Mouse (Mus musculus) retina, postnatal 1 day (tissue): ENCODE results near the gene Krt8.

Experiments
- DNase-seq: peaks from one replicate; pipeline ENCODE4 v3.0.0-alpha.2; 2012

Krt8 gene

DNA sequence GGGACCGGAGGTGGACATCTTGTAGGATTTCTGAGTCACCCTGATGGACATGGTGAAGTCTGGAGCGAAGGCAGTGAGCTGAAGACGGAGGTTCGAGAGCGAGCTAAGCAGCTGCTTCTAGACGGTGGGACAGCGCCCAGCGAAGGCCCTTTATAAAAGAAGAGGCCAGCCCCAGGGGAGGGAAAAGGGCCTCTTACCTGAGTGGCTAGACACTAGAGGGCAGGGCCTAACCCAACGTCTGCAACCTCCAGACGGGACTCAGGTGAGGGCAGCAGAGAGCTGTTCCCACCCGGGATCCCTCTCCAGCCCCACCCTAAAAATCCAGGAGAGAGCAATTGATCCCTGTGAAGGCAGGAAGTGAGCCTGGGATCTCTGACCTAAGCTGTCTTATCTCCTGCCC, at the start of gene Krt8:
TSS of gene Krt8 (minus strand) at position 294 of the 400 bp plus-strand sequence.
- no peak for DNase-seq

DNA sequence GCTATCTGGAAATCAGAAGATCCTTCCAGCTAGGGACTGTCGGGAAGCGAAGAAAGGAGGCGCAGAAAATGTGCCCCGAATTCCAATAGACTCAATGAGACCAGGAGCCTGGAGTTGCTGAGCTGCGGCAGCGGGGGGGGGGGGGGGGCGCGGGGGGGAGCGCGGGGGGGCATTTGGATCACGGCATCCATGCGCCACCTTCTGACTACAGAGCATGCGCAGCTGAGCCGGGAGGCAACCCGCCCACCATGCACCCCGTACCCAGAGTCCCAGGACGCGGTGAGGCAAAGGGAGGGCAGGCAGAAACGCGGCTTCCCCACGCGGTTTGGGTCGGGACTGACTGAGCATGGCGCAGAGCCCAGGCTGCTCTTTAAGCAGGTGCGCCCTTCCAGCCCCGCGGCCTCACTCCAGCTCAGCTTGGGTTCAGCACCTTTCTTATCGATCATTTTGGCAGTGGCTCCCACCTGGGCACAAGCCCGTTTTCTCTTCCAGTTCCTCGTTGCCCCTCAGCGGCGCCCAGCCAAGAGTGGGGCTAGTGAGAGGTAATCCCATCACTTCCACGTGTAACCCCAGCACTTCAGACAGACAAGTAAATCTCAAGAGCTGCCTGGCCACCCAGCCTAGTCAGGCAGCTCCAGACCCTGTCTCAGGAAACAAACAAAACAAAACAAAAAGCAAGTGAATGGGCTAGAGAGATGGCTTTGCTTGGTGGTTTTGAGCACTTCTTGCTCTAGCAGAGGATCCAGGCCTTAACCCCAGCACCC, 47.8 kb upstream of the Krt8 start:
- peak; percentile 78 for DNase-seq

DNA sequence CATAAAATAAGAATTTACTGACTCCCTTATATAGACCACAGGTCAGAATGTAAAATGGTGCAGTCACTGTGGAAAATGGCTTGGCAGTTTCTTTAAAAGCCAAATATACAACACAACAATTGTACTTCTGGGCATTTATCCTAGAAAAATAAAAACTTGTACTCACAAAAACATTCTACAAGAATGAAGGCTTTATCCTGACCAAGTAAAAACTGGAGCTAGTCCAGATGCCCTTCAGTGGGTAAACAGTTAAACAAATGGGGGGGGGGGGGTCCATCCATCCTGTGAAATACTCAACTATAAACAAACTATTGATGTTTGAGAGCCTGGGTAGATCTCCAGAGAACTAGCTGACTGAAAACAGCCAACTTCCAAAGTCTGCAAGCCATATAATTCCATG, 45.6 kb upstream of the Krt8 start:
- DNase-seq: no peak

DNA sequence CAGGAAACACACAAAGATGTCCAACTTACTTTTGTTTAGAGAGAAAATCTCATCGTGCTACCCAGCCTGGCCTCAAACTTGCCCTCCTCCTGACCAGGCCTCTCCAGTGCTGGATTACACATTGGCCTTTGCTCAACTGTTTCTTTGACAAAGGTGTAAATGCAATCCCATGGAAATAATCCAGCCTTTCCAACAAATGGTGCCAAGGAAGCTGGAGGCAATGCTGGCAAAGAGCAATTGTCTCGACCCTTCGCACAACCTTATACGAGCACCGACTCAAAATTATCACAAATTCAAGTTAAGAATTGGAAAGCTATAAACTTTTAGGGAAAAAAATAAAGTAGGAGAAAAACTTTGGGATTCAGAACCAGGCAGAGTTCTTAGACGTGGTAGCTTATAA, 43.7 kb upstream of the Krt8 start:
- DNase-seq: no peak

DNA sequence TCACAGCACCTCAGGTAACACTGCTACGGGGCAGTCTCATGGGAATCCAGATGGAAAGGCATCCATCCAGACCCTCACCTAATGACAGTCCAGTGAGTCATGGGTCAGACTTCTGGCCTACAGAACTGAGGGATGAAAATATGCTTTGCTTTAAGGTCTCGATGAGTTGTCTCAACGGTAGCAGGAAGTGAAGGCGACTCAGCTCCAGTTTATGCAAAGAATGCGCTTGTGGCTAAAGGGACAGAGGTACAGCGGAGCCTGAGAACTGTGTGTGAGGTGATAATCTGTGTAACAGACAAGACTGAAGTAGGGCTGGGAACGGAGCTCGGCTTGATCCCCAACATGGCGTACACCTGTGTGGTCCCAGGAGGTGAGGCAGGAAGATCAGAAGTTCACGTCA, 41.4 kb upstream of the Krt8 start:
- no peak for DNase-seq

DNA sequence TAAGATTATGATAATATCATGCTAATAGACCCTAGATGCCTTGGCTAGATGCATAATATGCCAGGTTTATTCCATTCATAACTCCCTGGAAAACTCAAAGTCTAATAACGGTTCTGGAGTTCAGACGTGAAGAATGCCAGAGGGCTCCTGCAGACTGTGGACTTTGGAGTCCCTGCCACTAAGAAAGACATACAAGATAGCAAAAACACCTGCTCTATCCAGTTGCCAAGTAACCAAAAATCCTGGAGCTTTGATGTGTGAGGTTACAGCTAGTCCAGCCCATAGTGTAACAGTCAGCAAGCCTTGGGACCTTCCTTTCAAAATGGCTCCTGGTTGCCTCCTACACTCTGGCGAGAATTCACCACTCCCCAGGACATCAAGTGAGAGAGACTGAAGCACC, 40.5 kb upstream of the Krt8 start:
- no peak for DNase-seq

DNA sequence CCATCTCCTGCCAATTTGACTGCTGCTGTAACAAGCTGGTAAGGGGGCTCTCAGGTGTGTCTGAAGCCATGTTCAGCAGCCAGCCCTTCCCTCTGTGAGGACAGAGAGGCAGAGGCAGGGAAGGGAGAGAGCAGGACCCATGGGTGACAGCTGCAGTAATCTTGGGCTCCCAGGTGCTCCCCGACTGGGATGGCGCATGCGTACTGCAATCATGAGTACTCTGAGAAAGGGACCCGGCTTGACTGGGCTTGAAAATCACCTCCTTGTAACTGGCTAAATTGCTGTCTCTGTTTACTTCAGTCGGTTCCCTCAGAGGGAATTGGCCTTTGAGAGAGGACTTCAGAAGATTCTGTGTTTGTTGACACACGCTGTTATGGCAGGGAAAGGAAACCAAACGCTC, 37.7 kb upstream of the Krt8 start:
- DNase-seq: no peak

DNA sequence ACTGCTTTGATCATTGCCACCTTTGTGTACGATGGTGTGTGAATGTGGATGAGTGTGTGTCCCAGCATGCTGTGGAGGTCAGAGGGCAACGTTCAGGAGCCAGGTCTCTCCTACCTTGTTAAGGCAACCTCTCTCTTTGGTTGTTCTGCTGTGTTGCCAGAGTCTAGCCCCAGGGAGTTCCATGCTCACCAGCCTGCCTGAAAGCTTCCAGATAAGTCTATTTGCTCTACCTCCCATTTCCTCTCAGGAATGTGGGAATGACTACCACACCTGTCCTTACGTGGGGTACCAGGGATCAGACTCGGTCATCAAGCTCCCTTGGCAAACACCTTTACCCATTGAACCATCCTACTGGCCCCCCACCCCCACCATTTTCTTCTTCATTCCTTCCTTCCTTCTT, 36.0 kb upstream of the Krt8 start:
- DNase-seq: no peak

DNA sequence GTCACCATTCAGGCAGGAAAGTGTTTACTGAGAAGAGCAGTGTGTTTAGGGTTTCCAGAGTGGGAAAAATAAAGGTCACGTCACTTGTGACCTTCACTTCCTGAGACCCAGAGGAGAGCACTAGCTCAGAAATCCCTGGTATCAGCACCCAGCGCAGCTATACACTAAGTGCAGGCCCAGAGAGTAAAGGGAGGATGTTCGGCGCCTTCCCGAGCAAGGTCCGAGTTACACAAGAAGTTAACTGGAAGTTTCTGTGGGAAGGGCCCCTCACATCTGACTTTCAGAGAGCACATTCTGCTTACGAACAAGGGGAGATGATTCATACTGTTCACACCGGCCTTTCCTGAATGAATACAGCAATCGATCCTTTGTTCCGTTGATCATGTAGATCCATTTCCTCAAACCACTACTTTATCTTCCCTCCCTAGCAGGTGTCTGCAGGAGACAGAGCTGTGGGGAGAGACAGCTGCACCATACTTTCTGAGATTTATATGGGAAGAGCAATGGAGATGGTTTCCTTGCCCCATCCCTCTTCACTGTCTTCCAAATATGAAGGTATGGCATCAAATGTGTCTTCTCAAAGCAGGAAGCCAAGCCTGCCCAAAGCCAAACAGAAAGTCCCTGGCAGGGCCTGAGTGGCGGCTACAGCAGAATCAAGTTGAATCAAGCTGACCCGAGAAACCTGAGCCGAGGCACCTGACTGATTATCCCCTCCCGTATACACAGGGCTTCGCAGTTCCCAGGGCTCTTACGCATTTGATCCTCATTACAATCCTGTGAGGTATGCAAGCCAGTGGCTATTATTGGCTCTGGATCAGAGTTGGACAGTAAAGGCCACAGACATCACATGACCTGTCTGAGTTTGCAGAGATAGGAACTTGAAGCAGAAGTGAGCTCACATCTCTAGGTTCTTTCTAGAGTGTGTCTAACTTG, 30.1 kb upstream of the Krt8 start:
- peak; percentile 51 for DNase-seq

DNA sequence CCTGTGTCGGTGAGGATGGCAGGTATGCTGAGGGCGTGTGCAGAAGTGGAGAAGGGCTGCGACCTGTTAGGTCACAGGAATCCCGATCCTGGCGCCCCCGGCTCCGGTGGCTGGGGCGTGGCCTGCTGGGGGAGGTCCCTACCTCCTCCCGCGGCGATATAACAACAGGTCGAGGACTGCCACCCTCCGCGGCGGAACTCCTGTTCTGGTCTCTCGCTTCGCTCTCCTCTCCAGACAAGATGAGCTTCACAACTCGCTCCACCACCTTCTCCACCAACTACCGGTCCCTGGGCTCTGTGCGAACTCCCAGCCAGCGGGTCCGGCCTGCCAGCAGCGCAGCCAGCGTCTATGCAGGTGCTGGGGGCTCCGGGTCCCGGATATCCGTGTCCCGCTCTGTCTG, 23.8 kb upstream of the Krt8 start, which contains the start of gene Krt18:
TSS of gene Krt18 (plus strand) at position 141 of the 400 bp plus-strand sequence.
- DNase-seq: peak; percentile 30

DNA sequence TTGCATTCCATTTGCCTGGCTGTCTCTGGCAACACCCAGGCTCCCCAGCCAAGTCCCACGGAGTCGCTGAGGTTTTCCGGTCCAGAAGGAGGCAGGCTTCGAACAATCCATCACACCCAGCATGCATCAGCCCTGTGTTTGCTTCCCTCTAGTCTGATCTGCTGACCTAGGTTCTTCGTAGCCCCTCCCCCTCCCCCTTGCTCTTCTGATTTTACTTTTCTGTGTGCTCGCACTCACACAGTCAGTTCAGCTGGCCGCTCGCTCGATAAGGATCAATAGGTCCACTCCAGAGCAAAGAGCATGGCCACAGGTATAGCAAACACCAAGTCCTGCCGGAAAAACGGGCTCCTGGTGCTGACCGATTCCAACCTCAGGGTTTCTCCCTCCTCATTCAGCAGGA, 22.1 kb upstream of the Krt8 start:
- no peak for DNase-seq

DNA sequence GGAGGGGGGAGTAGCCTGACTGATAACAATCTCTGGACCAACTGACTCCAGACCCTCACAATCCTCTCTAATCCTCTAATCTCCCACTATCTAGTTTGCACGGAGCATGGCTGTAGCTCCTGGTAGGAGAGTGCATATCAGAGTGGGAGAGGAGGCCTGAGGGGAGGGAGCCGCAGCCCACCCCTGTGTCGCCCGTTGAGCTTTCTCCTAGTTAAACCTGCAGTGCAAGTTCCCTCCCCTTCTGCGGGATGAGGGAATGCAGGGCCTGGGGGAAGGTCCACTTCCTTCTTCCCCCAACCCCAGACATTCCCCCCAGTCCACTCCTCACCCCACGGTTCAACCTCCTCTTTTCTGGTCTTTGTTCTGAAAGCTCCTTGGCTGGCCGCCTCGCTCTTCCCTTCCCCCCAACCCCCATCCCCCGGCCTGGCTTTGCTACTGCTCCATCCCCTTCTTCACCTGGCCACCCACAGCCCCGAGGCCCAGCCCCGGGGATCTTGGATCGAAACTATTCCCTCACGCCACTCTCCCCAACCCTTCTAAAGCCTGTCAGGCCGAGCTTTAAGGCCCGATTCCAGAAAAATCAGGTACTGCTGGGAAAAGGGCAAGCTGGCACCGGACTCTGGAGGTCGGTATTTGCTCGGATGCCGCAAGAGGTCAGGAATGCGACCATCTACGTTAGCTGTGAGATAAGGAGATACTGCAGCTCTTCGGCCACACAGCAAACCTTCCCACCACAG, 21.0 kb upstream of the Krt8 start:
- DNase-seq: peak; percentile 57

DNA sequence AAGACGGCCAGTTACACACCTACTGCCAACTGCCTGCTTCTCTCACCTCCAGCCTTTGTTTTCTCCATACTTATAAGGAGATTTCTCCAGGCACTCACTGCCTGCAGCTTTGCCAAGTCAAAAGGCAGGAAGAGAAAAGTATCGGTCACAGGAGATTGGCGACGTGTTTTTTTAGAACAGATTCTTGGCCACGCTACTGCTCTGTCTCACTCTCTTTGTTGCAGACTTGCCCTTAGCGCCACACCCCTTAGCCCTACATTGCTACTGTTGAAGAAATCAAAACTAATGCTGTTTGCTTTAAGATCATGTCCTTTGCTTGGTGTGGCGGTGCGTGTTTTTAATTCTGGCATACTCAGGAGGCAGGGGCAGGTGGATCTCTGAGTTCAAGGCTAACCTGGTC, 19.6 kb upstream of the Krt8 start:
- no peak for DNase-seq

DNA sequence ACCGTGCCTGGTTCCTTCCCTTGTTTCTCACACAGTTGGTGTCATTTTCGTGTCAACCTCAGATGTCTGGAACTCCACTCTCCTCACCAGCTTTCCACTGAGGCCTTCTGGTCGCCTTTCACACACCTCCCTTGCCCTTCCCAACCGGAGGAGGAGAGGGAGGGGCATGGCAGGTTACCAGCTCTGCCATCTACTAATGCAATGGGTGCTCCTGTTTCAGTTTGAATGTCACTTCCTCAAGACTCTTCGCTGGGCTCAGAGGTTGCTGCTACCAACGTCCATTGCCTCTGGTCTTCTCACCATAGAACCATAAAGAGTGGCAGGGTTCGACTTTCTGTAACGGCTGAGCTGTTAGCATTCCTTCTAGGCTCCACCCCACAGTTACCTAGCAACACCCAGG, 18.2 kb upstream of the Krt8 start:
- DNase-seq: no peak

DNA sequence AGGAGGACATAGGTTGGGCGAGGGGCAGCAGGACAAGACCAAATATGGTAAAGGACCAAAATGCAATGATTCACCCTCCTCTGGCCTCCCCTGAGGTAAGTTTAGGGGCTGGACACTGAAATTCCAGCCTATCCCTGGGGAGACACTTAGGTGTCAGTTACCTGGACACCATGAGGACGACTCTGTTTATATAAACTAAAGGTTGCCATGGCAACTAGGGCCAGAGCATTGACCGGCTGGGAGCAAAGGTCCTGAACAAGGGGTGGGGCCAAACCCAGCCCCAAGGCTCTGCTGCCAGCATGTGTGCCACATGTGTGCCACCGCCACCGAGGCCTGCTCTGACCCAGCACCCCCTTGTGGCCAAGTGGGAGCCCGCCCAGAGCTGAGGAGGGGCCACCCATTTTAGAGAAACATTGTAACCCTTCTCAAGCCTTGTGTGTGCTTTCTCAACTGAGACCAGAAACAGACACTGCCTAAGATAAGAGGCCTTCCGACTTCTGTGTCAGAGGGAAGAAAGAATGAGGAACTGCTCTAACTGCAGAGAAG, 13.7 kb upstream of the Krt8 start:
- peak; percentile 58 for DNase-seq

DNA sequence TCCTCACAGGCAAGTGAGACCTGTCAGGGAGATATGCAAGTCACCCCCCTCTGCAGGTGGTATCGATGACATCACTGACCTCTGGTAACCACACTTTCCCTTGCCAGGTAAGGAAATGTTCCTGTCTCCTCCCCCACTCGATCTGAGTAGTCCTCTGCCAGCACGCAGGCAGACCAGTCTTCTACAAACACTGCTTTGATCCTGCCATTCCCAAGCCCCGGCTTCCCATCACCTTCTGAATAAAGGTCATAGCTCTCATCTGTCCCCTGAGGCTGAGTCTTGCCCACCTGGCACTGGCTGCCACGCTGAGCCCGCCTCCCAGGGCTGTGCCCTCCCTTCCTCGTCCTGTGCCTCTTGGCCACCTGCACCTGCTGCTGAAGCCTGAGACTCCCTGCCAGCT, 12.5 kb upstream of the Krt8 start:
- no peak for DNase-seq

DNA sequence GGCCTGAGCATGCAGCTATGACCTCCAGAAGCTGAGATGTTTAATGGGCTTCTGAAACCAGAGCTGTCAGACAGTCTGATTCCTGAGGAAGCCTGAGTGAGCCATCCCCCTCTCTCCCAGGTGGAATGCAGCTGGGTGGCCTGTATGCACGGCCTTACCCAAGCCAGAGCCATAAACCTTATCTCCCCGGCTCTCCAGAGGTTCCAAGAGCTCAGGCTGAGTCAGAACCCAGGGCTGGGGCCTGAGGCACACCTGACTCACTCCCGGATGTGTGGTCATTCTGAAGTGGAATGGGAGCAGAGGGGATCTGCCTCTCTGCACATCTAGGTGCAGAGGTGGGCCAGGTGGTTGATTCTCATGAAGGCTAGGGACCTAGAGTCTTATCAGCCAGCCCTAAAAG, 11.8 kb upstream of the Krt8 start:
- no peak for DNase-seq

DNA sequence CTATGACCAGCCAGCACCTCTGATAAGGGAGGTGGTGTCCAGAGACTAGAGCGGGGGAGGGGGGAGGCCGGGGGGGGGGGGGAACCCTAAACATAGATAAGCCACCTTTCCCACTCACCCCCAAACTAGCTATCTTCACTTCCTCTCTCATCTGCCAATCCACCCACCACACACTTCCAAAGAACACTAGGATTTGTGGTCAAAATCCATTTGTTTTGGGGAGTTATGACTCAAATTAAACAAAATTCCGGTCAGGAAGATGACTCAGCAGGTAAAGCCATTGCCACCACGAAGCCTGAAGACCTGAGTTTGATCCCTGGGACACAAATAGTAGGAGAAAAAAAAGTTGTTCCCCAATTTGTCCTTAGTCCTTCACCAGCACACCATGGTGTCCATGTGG, 10.6 kb upstream of the Krt8 start:
- no peak for DNase-seq

DNA sequence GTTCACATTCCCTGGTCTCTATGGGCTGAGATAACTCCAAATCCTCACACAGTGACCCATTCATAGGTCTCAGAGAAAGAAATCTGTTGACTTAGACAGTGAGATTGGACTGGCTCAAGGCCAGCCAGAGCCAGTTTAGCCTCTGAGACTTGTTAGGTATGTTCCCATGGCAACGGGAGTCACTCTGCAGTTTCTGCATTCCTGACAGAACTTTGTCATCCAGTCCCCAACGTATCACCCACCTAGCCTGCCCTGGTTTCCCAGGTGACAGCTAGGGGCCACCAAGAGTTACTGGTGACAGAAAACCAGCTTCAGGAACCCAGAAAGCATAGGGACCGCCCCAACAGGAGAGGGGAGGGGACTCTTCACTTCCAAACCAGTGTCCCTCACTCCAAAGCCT, 9.4 kb upstream of the Krt8 start:
- DNase-seq: peak; percentile 40

DNA sequence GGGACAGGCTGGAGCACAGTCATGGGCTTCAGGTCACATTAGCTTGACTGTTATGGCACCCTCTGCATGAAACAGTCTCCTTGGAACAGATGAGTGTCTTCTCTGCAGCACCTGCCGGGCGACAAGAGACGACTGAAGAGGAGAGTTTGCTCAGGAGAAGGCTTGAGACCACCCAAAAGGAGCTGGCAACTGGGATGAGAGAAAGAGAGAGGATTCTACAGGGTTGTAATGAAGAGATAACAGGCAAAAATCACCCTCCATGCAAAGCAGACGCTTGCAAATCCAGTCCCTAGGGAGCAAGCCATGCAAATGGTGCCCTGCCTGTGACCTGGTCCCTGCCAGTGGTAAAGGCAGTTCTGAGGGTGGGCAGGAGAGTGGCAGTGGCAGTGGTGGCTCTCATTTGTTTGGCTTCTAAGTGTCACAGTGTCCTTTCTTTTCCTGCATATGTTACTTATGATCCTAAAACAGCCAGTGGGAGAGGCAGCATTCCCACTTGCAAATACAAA, 8.0 kb upstream of the Krt8 start:
- DNase-seq: no peak

DNA sequence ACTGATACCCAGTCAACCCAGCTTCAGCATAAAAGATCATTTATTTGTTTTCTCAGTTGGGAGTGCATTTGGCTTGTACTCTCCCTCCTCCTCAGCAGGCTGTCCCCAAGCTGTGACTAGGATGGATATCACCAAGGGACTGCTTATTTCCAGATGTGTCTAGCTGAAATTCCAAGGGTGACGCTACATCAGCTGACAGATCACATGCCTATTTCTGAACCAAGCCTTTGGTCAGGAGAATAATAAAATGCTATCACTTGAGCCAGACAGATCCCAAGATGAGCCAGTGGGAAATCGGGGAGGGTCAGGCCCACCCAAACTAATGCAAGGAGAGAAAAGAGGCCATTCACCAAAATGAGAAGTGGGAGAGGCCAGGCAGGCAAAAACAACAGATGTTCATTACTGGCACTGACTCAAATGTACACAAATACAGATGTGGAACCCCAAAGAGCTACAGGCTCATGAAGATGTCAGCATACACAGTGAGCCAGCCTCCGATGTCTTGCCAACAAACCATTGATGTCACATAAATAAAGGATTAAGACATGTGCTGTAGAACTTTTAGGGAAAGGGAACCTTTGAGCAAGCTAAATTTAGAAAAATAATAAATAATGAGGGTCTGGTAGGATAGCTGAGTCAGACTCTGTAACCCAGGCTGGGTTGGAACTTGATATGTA, 6.4 kb upstream of the Krt8 start:
- DNase-seq: no peak
